Mouse (Mus musculus) thymus, adult 2 months (tissue): ENCODE results near the gene Arntl2. TPM values are rescaled to one million over a fixed set of nuclear protein-coding genes. Genes with fewer than 3 reads are reported as not detected.

Source experiments
- DNase-seq: peaks from one replicate; pipeline ENCODE4 v3.0.0; 2021
- H3K27ac ChIP-seq: fragments of 200-500 bp; 2 replicates; pipeline ENCODE4 v1.5.1; 2012; ENCODE audit warnings: low read length, control low read depth; ENCODE audit not compliant: control insufficient read depth, insufficient read depth
- H3K27me3 ChIP-seq: fragments of 200-500 bp; 2 replicates; pipeline ENCODE4 v1.6.1; 2012; ENCODE audit warnings: mild to moderate bottlenecking, low read length, moderate library complexity, mixed read lengths; ENCODE audit not compliant: control insufficient read depth, insufficient read depth
- H3K36me3 ChIP-seq: fragments of 200-500 bp; 2 replicates; pipeline ENCODE4 v1.6.1; 2012; ENCODE audit warnings: mild to moderate bottlenecking, low read length, moderate library complexity; ENCODE audit not compliant: control insufficient read depth, insufficient read depth
- H3K4me1 ChIP-seq: fragments of 200-500 bp; replicated peaks from 2 replicates; pipeline ENCODE4 v1.6.1; 2012; ENCODE audit warnings: low read length; ENCODE audit not compliant: control insufficient read depth, insufficient read depth
- H3K4me3 ChIP-seq: fragments of 200-500 bp; 2 replicates; pipeline ENCODE4 v1.5.1; 2012; ENCODE audit warnings: mild to moderate bottlenecking, low read length, control low read depth, moderate library complexity; ENCODE audit not compliant: control insufficient read depth, insufficient read depth
- CTCF ChIP-seq: fragments of 200-500 bp; IDR thresholded peaks from 2 replicates; pipeline ENCODE4 v1.5.1; 2012; ENCODE audit warnings: mild to moderate bottlenecking, control low read depth, low read length, moderate library complexity, borderline replicate concordance; ENCODE audit not compliant: control insufficient read depth, poor library complexity, insufficient read depth; ENCODE audit errors: extremely low read depth
- POLR2A ChIP-seq: fragments of 200-500 bp; IDR thresholded peaks from 2 replicates; pipeline ENCODE4 v1.6.1; 2012; ENCODE audit warnings: mild to moderate bottlenecking, low read length, control low read depth, moderate library complexity; ENCODE audit not compliant: control insufficient read depth, poor library complexity, insufficient read depth; ENCODE audit errors: extremely low read depth
- WGBS: fragments of 180-500 bp; shearing (Covaris S2); methylation state at CpG from one replicate; pipeline ENCODE4 v1.1.7; 2018; 5-methylcytosine and 5-hydroxymethylcytosine counted together
- polyA plus RNA-seq: library from polyadenylated mRNA; depleted of rRNA; stranded (reverse); fragments of >200 nt; gene quantifications from 2 replicates; pipeline ENCODE4 v1.2.3, GENCODE M21; 2012

The Arntl2 gene
- polyA plus RNA-seq, 1 experiment: 5.2 TPM

- H3K27me3 ChIP-seq: no peaks in the 10 kb centered on the region
- H3K4me1 ChIP-seq: no peaks in the 10 kb centered on the region
- DNase-seq: no peak
- WGBS: 26% methylated on average over 2 of the region's 2 CpGs
- H3K36me3 ChIP-seq: peaks cover 22% of the 10 kb centered on the region; the same call in 1 of the 2 replicates
- no peak overlapping the region for H3K4me3 ChIP-seq
- no peak overlapping the region for H3K27ac ChIP-seq
- TF ChIP-seq POLR2A (no peak), CTCF (no peak)
Observed at GRCm38 (mm10) chr6:146776610-146777389, 19.1 kb upstream of the Arntl2 start.

GRCm38 (mm10) chr6:146778055-146778454, 17.8 kb upstream of the Arntl2 start:
- no peaks in the 10 kb centered on the region for H3K27me3 ChIP-seq
- peaks cover 13% of the 10 kb centered on the region; the same call in 1 of the 2 replicates for H3K36me3 ChIP-seq
- no peak overlapping the region for H3K4me3 ChIP-seq
- TF ChIP-seq POLR2A (no peak), CTCF (no peak)
- WGBS: 96% methylated on average over 3 of the region's 3 CpGs
- no peaks in the 10 kb centered on the region for H3K4me1 ChIP-seq
- H3K27ac ChIP-seq: no peak overlapping the region
- DNase-seq: no peak

- WGBS: 96% methylated on average over 3 of the region's 3 CpGs
- TF ChIP-seq CTCF: no peak
- TF ChIP-seq POLR2A: no peak
- DNase-seq: no peak
- Histone ChIP-seq H3K27me3 (no peaks in the 10 kb centered on the region), H3K27ac (no peak overlapping the region), H3K4me1 (no peaks in the 10 kb centered on the region), H3K4me3 (no peak overlapping the region), H3K36me3 (no peaks in the 10 kb centered on the region; the same call in 1 of the 2 replicates)
Observed at GRCm38 (mm10) chr6:146781566-146781965, 14.3 kb upstream of the Arntl2 start.

- H3K27me3 ChIP-seq: peaks cover 8% of the 10 kb centered on the region
- no peak for DNase-seq
- no peaks in the 10 kb centered on the region for H3K4me1 ChIP-seq
- H3K27ac ChIP-seq: no peak overlapping the region
- TF ChIP-seq POLR2A (no peak), CTCF (no peak)
- 88% methylated on average over 3 of the region's 3 CpGs for WGBS
- H3K36me3 ChIP-seq: no peaks in the 10 kb centered on the region
- H3K4me3 ChIP-seq: no peak overlapping the region
Observed at GRCm38 (mm10) chr6:146793527-146793926, 2.3 kb upstream of the Arntl2 start.

GRCm38 (mm10) chr6:146795166-146795923, 510 bp upstream of the Arntl2 start:
- TF ChIP-seq POLR2A (no peak), CTCF (no peak)
- WGBS: 12% methylated on average over 22 of the region's 22 CpGs
- peaks cover 8% of the 10 kb centered on the region for H3K27me3 ChIP-seq
- no peaks in the 10 kb centered on the region for H3K36me3 ChIP-seq
- no peak for DNase-seq
- no peaks in the 10 kb centered on the region for H3K4me1 ChIP-seq
- no peak overlapping the region for H3K27ac ChIP-seq
- peak overlapping the region; percentile 16 for H3K4me3 ChIP-seq

GRCm38 (mm10) chr6:146797446-146797845, 1.6 kb downstream of the Arntl2 start:
- DNase-seq: no peak
- TF ChIP-seq POLR2A: no peak
- no peak for TF ChIP-seq CTCF
- Histone ChIP-seq H3K27ac (no peak overlapping the region), H3K36me3 (no peaks in the 10 kb centered on the region), H3K4me3 (no peak overlapping the region), H3K27me3 (peaks cover 8% of the 10 kb centered on the region), H3K4me1 (no peaks in the 10 kb centered on the region)
- 86% methylated on average over 5 of the region's 5 CpGs for WGBS
